Mouse (Mus musculus): Measurements from ENCODE around the gene Tmem41a. TPM values are rescaled to one million over a fixed set of nuclear protein-coding genes. Genes with fewer than 3 reads are reported as not detected.
A peak's percentile ranks its signal among the peaks of the same experiment; 100 is the strongest.

Gene Tmem41a
- polyA plus RNA-seq, 1 experiment from 2014 or later: 39.4 TPM

GRCm38 (mm10) chr16:21983581-21983980 lies 36.2 kb upstream of the Tmem41a start:
- 86% methylated on average over 4 of the region's 4 CpGs for WGBS (ENCODE audit: insufficient replicate concordance)
- no peak overlapping the region for H3K4me3 ChIP-seq (ENCODE audit: low read depth, low read length)
- 0 out of 2 replicates have a peak, but pooled peaks cover 3% of the 10 kb centered on the region for H3K9me3 ChIP-seq (replicated peaks; ENCODE audit: control insufficient read depth, low read length)
- no peak overlapping the region for H3K4me2 ChIP-seq
- H3K4me1 ChIP-seq (ENCODE audit: control insufficient read depth, insufficient read depth, low read length): no peaks in the 10 kb centered on the region
- no peak for ATAC-seq (replicated peaks; ENCODE audit: insufficient number of reproducible peaks, low FRiP score, low TSS enrichment)
- H3K36me3 ChIP-seq (ENCODE audit: control insufficient read depth, insufficient read depth, low read length): no peaks in the 10 kb centered on the region
- H3K9ac ChIP-seq (ENCODE audit: low read depth, low read length): no peak overlapping the region
- no peaks in the 10 kb centered on the region for H3K27me3 ChIP-seq (ENCODE audit: control insufficient read depth, insufficient read depth, low read length)
- H3K27ac ChIP-seq (ENCODE audit: low read depth, low read length): no peak overlapping the region

GRCm38 (mm10) chr16:21983146-21983545 lies 35.8 kb upstream of the Tmem41a start:
- 92% methylated on average over 9 of the region's 9 CpGs for WGBS (ENCODE audit: insufficient replicate concordance)
- Histone ChIP-seq H3K9ac (ENCODE audit: low read depth, low read length) (no peak overlapping the region), H3K4me3 (ENCODE audit: low read depth, low read length) (no peak overlapping the region), H3K4me2 (no peak overlapping the region), H3K27ac (ENCODE audit: low read depth, low read length) (no peak overlapping the region), H3K27me3 (ENCODE audit: control insufficient read depth, insufficient read depth, low read length) (no peaks in the 10 kb centered on the region), H3K9me3 (replicated peaks; ENCODE audit: control insufficient read depth, low read length) (0 out of 2 replicates have a peak, but pooled peaks cover 3% of the 10 kb centered on the region), H3K36me3 (ENCODE audit: control insufficient read depth, insufficient read depth, low read length) (no peaks in the 10 kb centered on the region), H3K4me1 (ENCODE audit: control insufficient read depth, insufficient read depth, low read length) (no peaks in the 10 kb centered on the region)
- no peak for ATAC-seq (replicated peaks; ENCODE audit: insufficient number of reproducible peaks, low FRiP score, low TSS enrichment)

- Histone ChIP-seq H3K36me3 (ENCODE audit: control insufficient read depth, insufficient read depth, low read length) (no peaks in the 10 kb centered on the region), H3K27ac (ENCODE audit: low read depth, low read length) (no peak overlapping the region), H3K27me3 (ENCODE audit: control insufficient read depth, insufficient read depth, low read length) (peaks cover 8% of the 10 kb centered on the region), H3K4me1 (ENCODE audit: control insufficient read depth, insufficient read depth, low read length) (peaks cover 7% of the 10 kb centered on the region; the same call in 1 of the 2 replicates), H3K9me3 (replicated peaks; ENCODE audit: control insufficient read depth, low read length) (0 out of 2 replicates have a peak, but pooled peaks cover 3% of the 10 kb centered on the region), H3K4me3 (ENCODE audit: low read depth, low read length) (no peak overlapping the region), H3K9ac (ENCODE audit: low read depth, low read length) (no peak overlapping the region), H3K4me2 (no peak overlapping the region)
- no peak for ATAC-seq (replicated peaks; ENCODE audit: insufficient number of reproducible peaks, low FRiP score, low TSS enrichment)
- WGBS (ENCODE audit: insufficient replicate concordance): 67% methylated on average over 5 of the region's 5 CpGs
Observed at GRCm38 (mm10) chr16:21977347-21977746, 30.0 kb upstream of the Tmem41a start.

- Histone ChIP-seq H3K9me3 (replicated peaks; ENCODE audit: control insufficient read depth, low read length) (no peaks in the 10 kb centered on the region), H3K9ac (ENCODE audit: low read depth, low read length) (peak overlapping the region; percentile 49; the same call in 1 of the 2 replicates), H3K36me3 (ENCODE audit: control insufficient read depth, insufficient read depth, low read length) (no peaks in the 10 kb centered on the region), H3K4me3 (ENCODE audit: low read depth, low read length) (peak overlapping the region; percentile 21; the same call in 1 of the 2 replicates), H3K4me1 (ENCODE audit: control insufficient read depth, insufficient read depth, low read length) (peaks cover 7% of the 10 kb centered on the region; the same call in 1 of the 2 replicates), H3K27ac (ENCODE audit: low read depth, low read length) (no peak overlapping the region), H3K27me3 (ENCODE audit: control insufficient read depth, insufficient read depth, low read length) (peaks cover 8% of the 10 kb centered on the region), H3K4me2 (peak overlapping the region; percentile 64)
- WGBS (ENCODE audit: insufficient replicate concordance): 3% methylated on average over 16 of the region's 16 CpGs
- ATAC-seq (replicated peaks; ENCODE audit: insufficient number of reproducible peaks, low FRiP score, low TSS enrichment): no peak
Observed at GRCm38 (mm10) chr16:21976203-21976602, 28.9 kb upstream of the Tmem41a start.

GRCm38 (mm10) chr16:21971446-21971845 lies 24.1 kb upstream of the Tmem41a start:
- no peak for ATAC-seq (replicated peaks; ENCODE audit: insufficient number of reproducible peaks, low FRiP score, low TSS enrichment)
- Histone ChIP-seq H3K4me2 (no peak overlapping the region), H3K9ac (ENCODE audit: low read depth, low read length) (no peak overlapping the region), H3K4me3 (ENCODE audit: low read depth, low read length) (no peak overlapping the region), H3K36me3 (ENCODE audit: control insufficient read depth, insufficient read depth, low read length) (no peaks in the 10 kb centered on the region), H3K4me1 (ENCODE audit: control insufficient read depth, insufficient read depth, low read length) (peaks cover 7% of the 10 kb centered on the region; the same call in 1 of the 2 replicates), H3K9me3 (replicated peaks; ENCODE audit: control insufficient read depth, low read length) (no peaks in the 10 kb centered on the region), H3K27me3 (ENCODE audit: control insufficient read depth, insufficient read depth, low read length) (peaks cover 4% of the 10 kb centered on the region), H3K27ac (ENCODE audit: low read depth, low read length) (no peak overlapping the region)
- 74% methylated on average over 4 of the region's 4 CpGs for WGBS (ENCODE audit: insufficient replicate concordance)

- ATAC-seq (replicated peaks; ENCODE audit: insufficient number of reproducible peaks, low FRiP score, low TSS enrichment): no peak
- no peak overlapping the region for H3K9ac ChIP-seq (ENCODE audit: low read depth, low read length)
- no peaks in the 10 kb centered on the region for H3K27me3 ChIP-seq (ENCODE audit: control insufficient read depth, insufficient read depth, low read length)
- H3K4me1 ChIP-seq (ENCODE audit: control insufficient read depth, insufficient read depth, low read length): no peaks in the 10 kb centered on the region; the same call in 1 of the 2 replicates
- H3K27ac ChIP-seq (ENCODE audit: low read depth, low read length): no peak overlapping the region
- no peak overlapping the region for H3K4me2 ChIP-seq
- H3K9me3 ChIP-seq (replicated peaks; ENCODE audit: control insufficient read depth, low read length): no peaks in the 10 kb centered on the region
- no peaks in the 10 kb centered on the region for H3K36me3 ChIP-seq (ENCODE audit: control insufficient read depth, insufficient read depth, low read length)
- 61% methylated on average over 6 of the region's 6 CpGs for WGBS (ENCODE audit: insufficient replicate concordance)
- no peak overlapping the region for H3K4me3 ChIP-seq (ENCODE audit: low read depth, low read length)
Observed at GRCm38 (mm10) chr16:21970536-21970935, 23.2 kb upstream of the Tmem41a start.

GRCm38 (mm10) chr16:21969874-21970273 lies 22.5 kb upstream of the Tmem41a start:
- no peaks in the 10 kb centered on the region for H3K36me3 ChIP-seq (ENCODE audit: control insufficient read depth, insufficient read depth, low read length)
- no peak overlapping the region for H3K4me2 ChIP-seq
- no peak overlapping the region for H3K4me3 ChIP-seq (ENCODE audit: low read depth, low read length)
- no peak overlapping the region for H3K27ac ChIP-seq (ENCODE audit: low read depth, low read length)
- no peaks in the 10 kb centered on the region for H3K27me3 ChIP-seq (ENCODE audit: control insufficient read depth, insufficient read depth, low read length)
- WGBS (ENCODE audit: insufficient replicate concordance): 74% methylated on average over 5 of the region's 5 CpGs
- no peak overlapping the region for H3K9ac ChIP-seq (ENCODE audit: low read depth, low read length)
- H3K9me3 ChIP-seq (replicated peaks; ENCODE audit: control insufficient read depth, low read length): no peaks in the 10 kb centered on the region
- H3K4me1 ChIP-seq (ENCODE audit: control insufficient read depth, insufficient read depth, low read length): no peaks in the 10 kb centered on the region; the same call in 1 of the 2 replicates
- ATAC-seq (replicated peaks; ENCODE audit: insufficient number of reproducible peaks, low FRiP score, low TSS enrichment): 0 out of 2 replicates have a peak, but pooled peaks have one; percentile 57

GRCm38 (mm10) chr16:21965576-21965975 lies 18.2 kb upstream of the Tmem41a start:
- no peaks in the 10 kb centered on the region for H3K27me3 ChIP-seq (ENCODE audit: control insufficient read depth, insufficient read depth, low read length)
- no peaks in the 10 kb centered on the region for H3K9me3 ChIP-seq (replicated peaks; ENCODE audit: control insufficient read depth, low read length)
- H3K9ac ChIP-seq (ENCODE audit: low read depth, low read length): no peak overlapping the region
- no peak for ATAC-seq (replicated peaks; ENCODE audit: insufficient number of reproducible peaks, low FRiP score, low TSS enrichment)
- WGBS (ENCODE audit: insufficient replicate concordance): 75% methylated on average over 3 of the region's 3 CpGs
- H3K4me1 ChIP-seq (ENCODE audit: control insufficient read depth, insufficient read depth, low read length): no peaks in the 10 kb centered on the region
- H3K4me2 ChIP-seq: no peak overlapping the region
- H3K36me3 ChIP-seq (ENCODE audit: control insufficient read depth, insufficient read depth, low read length): no peaks in the 10 kb centered on the region
- H3K27ac ChIP-seq (ENCODE audit: low read depth, low read length): no peak overlapping the region
- no peak overlapping the region for H3K4me3 ChIP-seq (ENCODE audit: low read depth, low read length)

GRCm38 (mm10) chr16:21955591-21955990 lies 8.2 kb upstream of the Tmem41a start:
- peak overlapping the region; percentile 44 for H3K4me2 ChIP-seq
- H3K9ac ChIP-seq (ENCODE audit: low read depth, low read length): peak overlapping the region; percentile 44; the same call in 1 of the 2 replicates
- H3K4me1 ChIP-seq (ENCODE audit: control insufficient read depth, insufficient read depth, low read length): 0 out of 2 replicates have a peak, but pooled peaks cover 7% of the 10 kb centered on the region
- peak overlapping the region; percentile 66 for H3K27ac ChIP-seq (ENCODE audit: low read depth, low read length)
- 47% methylated on average over 12 of the region's 12 CpGs for WGBS (ENCODE audit: insufficient replicate concordance)
- H3K4me3 ChIP-seq (ENCODE audit: low read depth, low read length): no peak overlapping the region
- H3K9me3 ChIP-seq (replicated peaks; ENCODE audit: control insufficient read depth, low read length): no peaks in the 10 kb centered on the region
- H3K36me3 ChIP-seq (ENCODE audit: control insufficient read depth, insufficient read depth, low read length): no peaks in the 10 kb centered on the region
- ATAC-seq (replicated peaks; ENCODE audit: insufficient number of reproducible peaks, low FRiP score, low TSS enrichment): no peak; the same call in 1 of the 2 replicates
- no peaks in the 10 kb centered on the region for H3K27me3 ChIP-seq (ENCODE audit: control insufficient read depth, insufficient read depth, low read length)

Data from heart, embryonic 11.5 days (tissue).